Comparison of ENCODE assay signal across 13 mouse cellular contexts in genomic region chr2:50496057-50496433, GRCm38 (mm10).
"Had no signal": no experiment of that assay in that cellular context is flagged by ENCODE, and none has a peak within 500 bp of the region (broad histone marks: within the 10 kb centered on the region; RNA-seq: fewer than 3 reads in every experiment).

No protein-coding gene starts in this region.

- H3K27me3 ChIP-seq: liver, embryonic 13.5 days; midbrain, embryonic 13.5 days had no signal

- H3K27ac ChIP-seq: left cerebral cortex, adult 2 months; liver, embryonic 13.5 days; macrophage; midbrain, embryonic 13.5 days had no signal

- H3K36me3 ChIP-seq: liver, embryonic 13.5 days; midbrain, embryonic 13.5 days had no signal

- H3K4me1 ChIP-seq: liver, embryonic 13.5 days; midbrain, embryonic 13.5 days had no signal

- H3K4me3 ChIP-seq: left cerebral cortex, adult 2 months; liver, embryonic 13.5 days; midbrain, embryonic 13.5 days had no signal

- ATAC-seq: intestine, postnatal 0 days; midbrain, embryonic 13.5 days had no signal

- H3K4me2 ChIP-seq: liver, embryonic 13.5 days; midbrain, embryonic 13.5 days had no signal

- DNase-seq: kidney, adult 2 months; kidney, postnatal 14 days; layer of hippocampus, postnatal 36 days; liver, embryonic 13.5 days; lung, adult 2 months; lung, postnatal 10 days; thymus, adult 2 months; thymus, postnatal 14 days; thymus, postnatal 4 days had no signal

- H3K9me3 ChIP-seq: liver, embryonic 13.5 days; midbrain, embryonic 13.5 days had no signal

- H3K9ac ChIP-seq: liver, embryonic 13.5 days; midbrain, embryonic 13.5 days had no signal
